ENCODE assay signal across 8 mouse cellular contexts in the genomic region with DNA sequence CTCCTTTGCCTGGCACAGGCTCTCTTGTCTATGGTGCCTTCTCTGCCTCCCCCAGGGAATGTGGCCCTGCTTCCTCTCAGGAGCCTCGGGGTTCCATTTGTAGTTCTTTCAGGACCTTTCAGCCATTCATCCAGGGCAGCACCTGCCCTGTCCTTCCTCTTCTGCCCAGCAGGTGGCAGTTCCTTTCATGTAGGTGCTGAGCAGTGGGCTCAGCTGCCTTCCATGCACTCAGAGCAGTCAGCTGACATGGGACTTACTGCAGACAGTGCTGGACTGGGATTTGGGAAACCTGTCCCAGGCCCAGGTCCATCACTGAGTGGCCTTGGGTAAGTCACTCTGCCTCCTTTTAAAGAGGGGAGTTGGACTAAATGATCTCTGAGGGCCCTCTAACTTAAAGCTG.
DNase-seq lines count a peak whose midpoint lies in the region; ATAC-seq lines count a peak whose summit lies in the region.

No protein-coding gene starts in this region.

- no peaks in the 10 kb centered on the region for H3K4me1 ChIP-seq in heart, embryonic 12.5 days (replicated peaks)
- no peaks in the 10 kb centered on the region for H3K4me1 ChIP-seq in heart, embryonic 11.5 days (ENCODE audit: control insufficient read depth, insufficient read depth, low read length)
- peaks cover 9% of the 10 kb centered on the region for H3K4me1 ChIP-seq in liver, embryonic 13.5 days (replicated peaks)

- H3K27me3 ChIP-seq in heart, embryonic 12.5 days (replicated peaks), result no peaks in the 10 kb centered on the region
- H3K27me3 ChIP-seq in heart, embryonic 11.5 days (ENCODE audit: control insufficient read depth, insufficient read depth, low read length), result no peaks in the 10 kb centered on the region
- no peaks in the 10 kb centered on the region for H3K27me3 ChIP-seq in liver, embryonic 13.5 days

- peak; percentile 59 for DNase-seq in NIH3T3 (ENCODE audit: low read depth)
- DNase-seq in embryo, embryonic 10.5 days (ENCODE audit: low spot score), result peak; percentile 71
- DNase-seq in induced T-regulatory cell, adult 2 months (ENCODE audit: low read depth), result peak; percentile 54
- peak; percentile 12 for DNase-seq in liver, embryonic 13.5 days
- peak; percentile 57 for DNase-seq in neural tube, embryonic 10.5 days (ENCODE audit: extremely low spot score, low spot score)
- DNase-seq in thymus, postnatal 10 days (ENCODE audit: low spot score in 2 of 2), result peak; percentile 14 to 50

- H3K4me2 ChIP-seq in heart, embryonic 12.5 days, result no peak overlapping the region
- H3K4me2 ChIP-seq in heart, embryonic 11.5 days, result no peak overlapping the region
- no peak overlapping the region for H3K4me2 ChIP-seq in liver, embryonic 13.5 days

- 36% methylated on average over 1 of the region's 1 CpGs for WGBS in heart, embryonic 12.5 days
- 21% methylated on average over 1 of the region's 1 CpGs for WGBS in heart, embryonic 11.5 days (ENCODE audit: insufficient replicate concordance)
- 14% methylated on average over 1 of the region's 1 CpGs for WGBS in liver, embryonic 13.5 days (ENCODE audit: insufficient replicate concordance)

- H3K4me3 ChIP-seq in heart, embryonic 12.5 days, result no peak overlapping the region
- H3K4me3 ChIP-seq in heart, embryonic 11.5 days (ENCODE audit: low read depth, low read length), result no peak overlapping the region
- H3K4me3 ChIP-seq in liver, embryonic 13.5 days (replicated peaks), result no peak overlapping the region

- peaks cover 66% of the 10 kb centered on the region for H3K36me3 ChIP-seq in heart, embryonic 12.5 days
- peaks cover 6% of the 10 kb centered on the region for H3K36me3 ChIP-seq in heart, embryonic 11.5 days (ENCODE audit: control insufficient read depth, insufficient read depth, low read length)
- peaks cover 38% of the 10 kb centered on the region for H3K36me3 ChIP-seq in liver, embryonic 13.5 days

- no peak overlapping the region for H3K27ac ChIP-seq in heart, embryonic 12.5 days (ENCODE audit: poor library complexity, severe bottlenecking)
- no peak overlapping the region for H3K27ac ChIP-seq in heart, embryonic 11.5 days (ENCODE audit: low read depth, low read length)
- H3K27ac ChIP-seq in liver, embryonic 13.5 days, result no peak overlapping the region

- ATAC-seq in heart, embryonic 12.5 days (ENCODE audit: insufficient number of reproducible peaks, low FRiP score), result peak; percentile 69; the same call in 1 of the 2 replicates
- no peak for ATAC-seq in heart, embryonic 11.5 days (replicated peaks; ENCODE audit: insufficient number of reproducible peaks, low FRiP score, low TSS enrichment)
- ATAC-seq in liver, embryonic 13.5 days (ENCODE audit: low read depth), result no peak

- H3K9me3 ChIP-seq in heart, embryonic 12.5 days (replicated peaks), result no peaks in the 10 kb centered on the region
- no peaks in the 10 kb centered on the region for H3K9me3 ChIP-seq in heart, embryonic 11.5 days (replicated peaks; ENCODE audit: control insufficient read depth, low read length)
- H3K9me3 ChIP-seq in liver, embryonic 13.5 days (replicated peaks), result no peaks in the 10 kb centered on the region

- H3K9ac ChIP-seq in heart, embryonic 12.5 days, result no peak overlapping the region
- H3K9ac ChIP-seq in heart, embryonic 11.5 days (ENCODE audit: low read depth, low read length), result no peak overlapping the region
- no peak overlapping the region for H3K9ac ChIP-seq in liver, embryonic 13.5 days

Comparison
In these comparisons a context has a peak if more than half of its experiments do, and no peak if none do; other contexts are left out.
1. DNase-seq: peak in every context shown above with its lines; median percentile 71 in embryo, embryonic 10.5 days; 59 in NIH3T3; 57 in neural tube, embryonic 10.5 days; 54 in induced T-regulatory cell, adult 2 months; 32 in thymus, postnatal 10 days; 12 in liver, embryonic 13.5 days.